Mouse (Mus musculus): Measurements from ENCODE around the gene Abcc1.

Abcc1 gene

GRCm38 (mm10) chr16:14379888-14380287, 18.5 kb downstream of the Abcc1 start:
- peaks cover 53% of the 10 kb centered on the region for H3K4me1 ChIP-seq (replicated peaks; ENCODE audit: low read depth, low read length)
- no peak overlapping the region for H3K4me3 ChIP-seq (replicated peaks; ENCODE audit: low read length)
- H3K27me3 ChIP-seq (ENCODE audit: insufficient read depth, low read length), result no peaks in the 10 kb centered on the region
- no peak for TF ChIP-seq CTCF (conservative IDR thresholded peaks at IDR 0.05; ENCODE audit: low read length)
- no peak for TF ChIP-seq POU5F1 (IDR thresholded peaks at IDR 0.05; ENCODE audit: borderline replicate concordance, low read length)
- TF ChIP-seq NANOG (IDR thresholded peaks at IDR 0.05; ENCODE audit: borderline replicate concordance, low read length), result no peak
- no peaks in the 10 kb centered on the region for H3K9me3 ChIP-seq (ENCODE audit: low read length)
- H3K36me3 ChIP-seq (ENCODE audit: insufficient read depth, low read length), result peaks cover 6% of the 10 kb centered on the region; the same call in 1 of the 2 replicates

GRCm38 (mm10) chr16:14381061-14381665, 19.8 kb downstream of the Abcc1 start:
- no peak overlapping the region for H3K4me3 ChIP-seq (replicated peaks; ENCODE audit: low read length)
- H3K27me3 ChIP-seq (ENCODE audit: insufficient read depth, low read length), result no peaks in the 10 kb centered on the region
- H3K36me3 ChIP-seq (ENCODE audit: insufficient read depth, low read length), result peaks cover 18% of the 10 kb centered on the region; the same call in 1 of the 2 replicates
- TF ChIP-seq CTCF (conservative IDR thresholded peaks at IDR 0.05; ENCODE audit: low read length), result no peak
- no peak for TF ChIP-seq POU5F1 (IDR thresholded peaks at IDR 0.05; ENCODE audit: borderline replicate concordance, low read length)
- TF ChIP-seq NANOG (IDR thresholded peaks at IDR 0.05; ENCODE audit: borderline replicate concordance, low read length), result no peak
- H3K4me1 ChIP-seq (replicated peaks; ENCODE audit: low read depth, low read length), result peaks cover 53% of the 10 kb centered on the region
- H3K9me3 ChIP-seq (ENCODE audit: low read length), result no peaks in the 10 kb centered on the region

- Histone ChIP-seq H3K4me3 (replicated peaks; ENCODE audit: low read length) (no peak overlapping the region), H3K4me1 (replicated peaks; ENCODE audit: low read depth, low read length) (peaks cover 23% of the 10 kb centered on the region), H3K36me3 (ENCODE audit: insufficient read depth, low read length) (peaks cover 63% of the 10 kb centered on the region), H3K9me3 (ENCODE audit: low read length) (no peaks in the 10 kb centered on the region), H3K27me3 (ENCODE audit: insufficient read depth, low read length) (no peaks in the 10 kb centered on the region)
- TF ChIP-seq CTCF (conservative IDR thresholded peaks at IDR 0.05; ENCODE audit: low read length) (no peak), NANOG (IDR thresholded peaks at IDR 0.05; ENCODE audit: borderline replicate concordance, low read length) (no peak), POU5F1 (IDR thresholded peaks at IDR 0.05; ENCODE audit: borderline replicate concordance, low read length) (no peak)
Measured at GRCm38 (mm10) chr16:14399303-14399702, 37.9 kb downstream of the Abcc1 start.

- Histone ChIP-seq H3K27me3 (ENCODE audit: insufficient read depth, low read length) (no peaks in the 10 kb centered on the region), H3K36me3 (ENCODE audit: insufficient read depth, low read length) (peaks cover 66% of the 10 kb centered on the region), H3K4me3 (replicated peaks; ENCODE audit: low read length) (no peak overlapping the region), H3K9me3 (ENCODE audit: low read length) (no peaks in the 10 kb centered on the region), H3K4me1 (replicated peaks; ENCODE audit: low read depth, low read length) (peaks cover 23% of the 10 kb centered on the region)
- no peak for TF ChIP-seq NANOG (IDR thresholded peaks at IDR 0.05; ENCODE audit: borderline replicate concordance, low read length)
- TF ChIP-seq POU5F1 (IDR thresholded peaks at IDR 0.05; ENCODE audit: borderline replicate concordance, low read length), result no peak
- no peak for TF ChIP-seq CTCF (conservative IDR thresholded peaks at IDR 0.05; ENCODE audit: low read length)
Measured at GRCm38 (mm10) chr16:14403507-14403906, 42.1 kb downstream of the Abcc1 start.

GRCm38 (mm10) chr16:14405636-14406035, 44.3 kb downstream of the Abcc1 start:
- Histone ChIP-seq H3K4me3 (replicated peaks; ENCODE audit: low read length) (no peak overlapping the region), H3K27me3 (ENCODE audit: insufficient read depth, low read length) (no peaks in the 10 kb centered on the region), H3K36me3 (ENCODE audit: insufficient read depth, low read length) (peaks cover 75% of the 10 kb centered on the region), H3K4me1 (replicated peaks; ENCODE audit: low read depth, low read length) (peaks cover 14% of the 10 kb centered on the region), H3K9me3 (ENCODE audit: low read length) (no peaks in the 10 kb centered on the region)
- TF ChIP-seq CTCF (conservative IDR thresholded peaks at IDR 0.05; ENCODE audit: low read length) (no peak), NANOG (IDR thresholded peaks at IDR 0.05; ENCODE audit: borderline replicate concordance, low read length) (no peak), POU5F1 (IDR thresholded peaks at IDR 0.05; ENCODE audit: borderline replicate concordance, low read length) (no peak)

- H3K9me3 ChIP-seq (ENCODE audit: low read length), result no peaks in the 10 kb centered on the region
- 0 out of 2 replicates have a peak, but pooled peaks cover 2% of the 10 kb centered on the region for H3K4me1 ChIP-seq (replicated peaks; ENCODE audit: low read depth, low read length)
- H3K4me3 ChIP-seq (replicated peaks; ENCODE audit: low read length), result no peak overlapping the region
- H3K36me3 ChIP-seq (ENCODE audit: insufficient read depth, low read length), result peaks cover 85% of the 10 kb centered on the region
- H3K27me3 ChIP-seq (ENCODE audit: insufficient read depth, low read length), result no peaks in the 10 kb centered on the region
- no peak for TF ChIP-seq POU5F1 (IDR thresholded peaks at IDR 0.05; ENCODE audit: borderline replicate concordance, low read length)
- TF ChIP-seq NANOG (IDR thresholded peaks at IDR 0.05; ENCODE audit: borderline replicate concordance, low read length), result no peak
- TF ChIP-seq CTCF (conservative IDR thresholded peaks at IDR 0.05; ENCODE audit: low read length), result no peak
Measured at GRCm38 (mm10) chr16:14409124-14409523, 47.8 kb downstream of the Abcc1 start.

- TF ChIP-seq POU5F1 (IDR thresholded peaks at IDR 0.05; ENCODE audit: borderline replicate concordance, low read length) (no peak), CTCF (conservative IDR thresholded peaks at IDR 0.05; ENCODE audit: low read length) (no peak), NANOG (IDR thresholded peaks at IDR 0.05; ENCODE audit: borderline replicate concordance, low read length) (no peak)
- Histone ChIP-seq H3K4me3 (replicated peaks; ENCODE audit: low read length) (no peak overlapping the region), H3K4me1 (replicated peaks; ENCODE audit: low read depth, low read length) (0 out of 2 replicates have a peak, but pooled peaks cover 2% of the 10 kb centered on the region), H3K36me3 (ENCODE audit: insufficient read depth, low read length) (peaks cover 85% of the 10 kb centered on the region), H3K27me3 (ENCODE audit: insufficient read depth, low read length) (no peaks in the 10 kb centered on the region), H3K9me3 (ENCODE audit: low read length) (no peaks in the 10 kb centered on the region)
Measured at GRCm38 (mm10) chr16:14409776-14410175, 48.4 kb downstream of the Abcc1 start.

GRCm38 (mm10) chr16:14410611-14411010, 49.3 kb downstream of the Abcc1 start:
- H3K27me3 ChIP-seq (ENCODE audit: insufficient read depth, low read length), result no peaks in the 10 kb centered on the region
- H3K36me3 ChIP-seq (ENCODE audit: insufficient read depth, low read length), result peaks cover 83% of the 10 kb centered on the region
- no peaks in the 10 kb centered on the region for H3K9me3 ChIP-seq (ENCODE audit: low read length)
- H3K4me3 ChIP-seq (replicated peaks; ENCODE audit: low read length), result no peak overlapping the region
- H3K4me1 ChIP-seq (replicated peaks; ENCODE audit: low read depth, low read length), result 0 out of 2 replicates have a peak, but pooled peaks cover 3% of the 10 kb centered on the region
- no peak for TF ChIP-seq POU5F1 (IDR thresholded peaks at IDR 0.05; ENCODE audit: borderline replicate concordance, low read length)
- TF ChIP-seq NANOG (IDR thresholded peaks at IDR 0.05; ENCODE audit: borderline replicate concordance, low read length), result no peak
- no peak for TF ChIP-seq CTCF (conservative IDR thresholded peaks at IDR 0.05; ENCODE audit: low read length)
